Mouse (Mus musculus) ES-Bruce4 (cell line): ENCODE measurements around the gene Olfm4. TPM values are rescaled to one million over a fixed set of nuclear protein-coding genes. Genes with fewer than 3 reads are reported as not detected.

Experiments
- H3K27ac ChIP-seq: 2 replicates; pipeline ENCODE4 v1.5.1; 2012; ENCODE audit warnings: low read length, inconsistent platforms; ENCODE audit not compliant: insufficient read depth
- H3K27me3 ChIP-seq: 2 replicates; pipeline ENCODE4 v1.6.1; 2012; ENCODE audit warnings: mild to moderate bottlenecking, low read length, inconsistent platforms; ENCODE audit not compliant: control insufficient read depth, poor library complexity, insufficient read depth, severe bottlenecking
- H3K36me3 ChIP-seq: 2 replicates; pipeline ENCODE4 v1.6.1; 2012; ENCODE audit warnings: inconsistent platforms, mild to moderate bottlenecking, low read length, moderate library complexity; ENCODE audit not compliant: control insufficient read depth, poor library complexity, insufficient read depth, severe bottlenecking
- H3K4me1 ChIP-seq: one replicate; pipeline ENCODE4 v1.8.1; 2011; ENCODE audit warnings: low read length; ENCODE audit not compliant: control insufficient read depth, insufficient read depth
- H3K4me3 ChIP-seq: 2 replicates; pipeline ENCODE4 v1.5.1; 2011; ENCODE audit warnings: low read depth, mild to moderate bottlenecking, low read length
- H3K9ac ChIP-seq: 2 replicates; pipeline ENCODE4 v1.6.1; 2012; ENCODE audit warnings: low read depth, mild to moderate bottlenecking, inconsistent platforms; ENCODE audit not compliant: poor library complexity, severe bottlenecking
- H3K9me3 ChIP-seq: replicated peaks from 2 replicates; pipeline ENCODE4 v1.6.1; 2012; ENCODE audit warnings: mild to moderate bottlenecking, low read length, inconsistent platforms; ENCODE audit not compliant: control insufficient read depth, poor library complexity, insufficient read depth, severe bottlenecking
- CTCF ChIP-seq: IDR thresholded peaks from one replicate; pipeline ENCODE4 v1.8.1; 2011; ENCODE audit warnings: low read depth, low read length
- EP300 ChIP-seq: IDR thresholded peaks from 2 replicates; pipeline ENCODE4 v1.6.1; 2011; ENCODE audit warnings: low read depth, low read length; ENCODE audit not compliant: insufficient read depth
- POLR2A ChIP-seq: IDR thresholded peaks from one replicate; pipeline ENCODE4 v1.8.1; 2011; ENCODE audit warnings: low read length; ENCODE audit not compliant: insufficient read depth
- polyA plus RNA-seq: library from polyadenylated mRNA; stranded (reverse); fragments of >200 nt; gene quantifications from 2 replicates; pipeline ENCODE4 v1.2.4, GENCODE M21; 2011; ENCODE audit warnings: low read depth; ENCODE audit not compliant: missing spikeins, insufficient read depth, insufficient read length

Olfm4 gene
- polyA plus RNA-seq, 1 experiment, result not detected

GRCm38 (mm10) chr14:80007686-80008085 is 23.8 kb downstream of the Olfm4 start:
- no peaks in the 10 kb centered on the region for H3K4me1 ChIP-seq
- no peak overlapping the region for H3K4me3 ChIP-seq
- no peak overlapping the region for H3K9ac ChIP-seq
- no peak for TF ChIP-seq EP300
- no peak for TF ChIP-seq CTCF
- no peak for TF ChIP-seq POLR2A
- no peaks in the 10 kb centered on the region for H3K9me3 ChIP-seq
- H3K27me3 ChIP-seq, result no peaks in the 10 kb centered on the region
- no peaks in the 10 kb centered on the region for H3K36me3 ChIP-seq
- H3K27ac ChIP-seq, result no peak overlapping the region

- TF ChIP-seq CTCF, result no peak
- TF ChIP-seq POLR2A, result no peak
- no peak for TF ChIP-seq EP300
- Histone ChIP-seq H3K27me3 (no peaks in the 10 kb centered on the region), H3K9ac (no peak overlapping the region), H3K4me1 (no peaks in the 10 kb centered on the region), H3K9me3 (no peaks in the 10 kb centered on the region), H3K4me3 (no peak overlapping the region), H3K27ac (no peak overlapping the region), H3K36me3 (no peaks in the 10 kb centered on the region)
Measured at GRCm38 (mm10) chr14:80010426-80010825, 26.5 kb downstream of the Olfm4 start.

GRCm38 (mm10) chr14:80014966-80015365 is 31.1 kb downstream of the Olfm4 start:
- Histone ChIP-seq H3K9ac (no peak overlapping the region), H3K9me3 (no peaks in the 10 kb centered on the region), H3K4me3 (no peak overlapping the region), H3K36me3 (no peaks in the 10 kb centered on the region), H3K27me3 (no peaks in the 10 kb centered on the region), H3K27ac (no peak overlapping the region), H3K4me1 (no peaks in the 10 kb centered on the region)
- no peak for TF ChIP-seq POLR2A
- TF ChIP-seq EP300, result no peak
- no peak for TF ChIP-seq CTCF

GRCm38 (mm10) chr14:80016112-80016511 is 32.2 kb downstream of the Olfm4 start:
- H3K27ac ChIP-seq, result no peak overlapping the region
- H3K27me3 ChIP-seq, result no peaks in the 10 kb centered on the region
- H3K4me3 ChIP-seq, result no peak overlapping the region
- no peak overlapping the region for H3K9ac ChIP-seq
- TF ChIP-seq EP300 (no peak), POLR2A (no peak), CTCF (no peak)
- no peaks in the 10 kb centered on the region for H3K36me3 ChIP-seq
- H3K9me3 ChIP-seq, result no peaks in the 10 kb centered on the region
- H3K4me1 ChIP-seq, result no peaks in the 10 kb centered on the region

GRCm38 (mm10) chr14:80026078-80026477 is 42.2 kb downstream of the Olfm4 start:
- H3K4me1 ChIP-seq, result no peaks in the 10 kb centered on the region
- no peak overlapping the region for H3K27ac ChIP-seq
- H3K27me3 ChIP-seq, result no peaks in the 10 kb centered on the region
- no peak overlapping the region for H3K4me3 ChIP-seq
- no peak for TF ChIP-seq EP300
- no peak for TF ChIP-seq POLR2A
- no peak for TF ChIP-seq CTCF
- H3K36me3 ChIP-seq, result no peaks in the 10 kb centered on the region
- H3K9me3 ChIP-seq, result no peaks in the 10 kb centered on the region
- H3K9ac ChIP-seq, result no peak overlapping the region

- H3K9me3 ChIP-seq, result no peaks in the 10 kb centered on the region
- no peaks in the 10 kb centered on the region for H3K4me1 ChIP-seq
- H3K9ac ChIP-seq, result no peak overlapping the region
- no peaks in the 10 kb centered on the region for H3K27me3 ChIP-seq
- no peak overlapping the region for H3K27ac ChIP-seq
- TF ChIP-seq CTCF, result no peak
- TF ChIP-seq EP300, result no peak
- TF ChIP-seq POLR2A, result no peak
- H3K4me3 ChIP-seq, result no peak overlapping the region
- no peaks in the 10 kb centered on the region for H3K36me3 ChIP-seq
Measured at GRCm38 (mm10) chr14:80029297-80030001, 45.6 kb downstream of the Olfm4 start.
